Mouse (Mus musculus) liver (tissue): ENCODE measurements around the gene Gnpda2.

Experiments
- DNase-seq: peaks from one replicate; pipeline ENCODE4 v3.0.0-alpha.2; 2020; ENCODE audit warnings: mixed read lengths

Gene Gnpda2

DNA sequence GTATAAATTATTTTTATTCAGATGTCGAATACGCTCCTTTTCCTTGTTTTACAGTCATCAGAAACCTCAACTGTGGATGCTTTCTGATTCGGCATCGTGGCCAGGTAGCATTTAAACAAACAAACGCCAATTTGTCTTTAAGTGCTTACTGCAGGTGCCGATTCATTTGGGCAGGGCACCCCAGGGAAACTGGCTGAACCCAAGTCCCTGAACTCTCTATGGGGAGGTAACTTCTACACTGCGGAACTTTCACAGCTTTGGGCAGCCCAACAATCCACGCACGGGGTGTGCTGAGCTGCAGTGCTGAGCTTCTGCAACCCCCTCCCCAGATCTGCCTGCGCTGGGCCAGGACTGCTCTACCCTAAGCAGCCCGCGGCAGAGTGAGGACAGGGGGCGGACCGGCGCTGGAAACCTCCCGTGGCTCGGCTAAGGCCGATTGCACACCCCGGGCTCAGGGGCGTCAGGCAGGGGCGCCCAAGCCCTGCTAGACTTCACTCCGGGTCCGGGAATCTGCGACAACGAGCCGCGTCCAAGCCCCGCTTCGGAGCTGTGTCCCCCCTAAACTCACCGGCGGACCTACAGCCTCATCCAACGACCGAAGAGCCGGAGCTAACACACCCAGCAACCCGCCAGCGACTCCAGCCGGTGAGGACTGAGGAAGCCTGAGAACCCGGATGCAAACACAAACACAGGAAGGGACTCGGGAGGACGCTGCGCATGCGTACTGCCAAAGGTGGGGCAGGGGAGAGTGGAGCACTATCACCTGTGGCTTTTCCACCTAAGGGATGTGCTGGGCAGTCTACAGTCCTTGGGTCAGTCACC lies at the start of gene Gnpda2:
Gnpda2 (minus strand) TSS at position 701 of the 822 bp plus-strand sequence.
- DNase-seq, result peak; percentile 81

DNA sequence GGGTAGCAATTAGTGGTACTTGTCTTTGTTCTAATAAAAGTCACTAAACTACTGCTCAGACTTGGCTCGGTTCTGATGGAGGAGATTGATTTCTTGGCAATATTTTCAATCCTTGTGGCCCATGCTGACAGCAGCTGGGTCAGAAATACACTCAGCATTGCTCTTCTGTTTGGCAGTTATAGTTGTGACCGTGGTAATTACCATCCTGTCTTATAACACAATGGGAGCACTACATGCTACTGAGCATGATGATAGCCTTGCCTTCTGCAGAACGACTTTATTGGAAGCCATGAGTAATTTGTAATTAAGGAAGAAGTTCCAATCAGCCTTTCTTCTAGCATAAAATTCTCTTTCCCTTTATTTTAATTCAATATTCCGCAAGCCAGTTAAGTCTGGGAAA lies 42.6 kb upstream of the Gnpda2 start:
- DNase-seq, result no peak

DNA sequence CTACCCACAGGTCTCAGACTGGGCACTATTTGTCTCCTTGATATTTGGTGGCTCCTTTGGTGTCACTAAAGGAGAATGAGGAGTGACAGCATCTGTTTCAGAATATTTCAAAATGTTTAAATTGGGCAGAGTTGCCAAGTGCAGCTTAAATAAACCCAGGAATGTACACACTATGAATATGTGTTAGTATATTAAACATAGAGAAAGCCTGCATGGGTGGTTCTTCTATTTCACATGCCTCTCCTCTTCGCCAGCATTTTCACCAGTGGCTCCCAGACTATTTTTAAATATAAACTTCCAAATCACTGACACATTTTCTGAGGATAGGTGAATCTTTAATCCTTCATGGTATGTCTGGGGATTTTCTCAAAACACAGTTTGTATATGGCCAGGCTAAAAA lies 28.8 kb upstream of the Gnpda2 start:
- no peak for DNase-seq

DNA sequence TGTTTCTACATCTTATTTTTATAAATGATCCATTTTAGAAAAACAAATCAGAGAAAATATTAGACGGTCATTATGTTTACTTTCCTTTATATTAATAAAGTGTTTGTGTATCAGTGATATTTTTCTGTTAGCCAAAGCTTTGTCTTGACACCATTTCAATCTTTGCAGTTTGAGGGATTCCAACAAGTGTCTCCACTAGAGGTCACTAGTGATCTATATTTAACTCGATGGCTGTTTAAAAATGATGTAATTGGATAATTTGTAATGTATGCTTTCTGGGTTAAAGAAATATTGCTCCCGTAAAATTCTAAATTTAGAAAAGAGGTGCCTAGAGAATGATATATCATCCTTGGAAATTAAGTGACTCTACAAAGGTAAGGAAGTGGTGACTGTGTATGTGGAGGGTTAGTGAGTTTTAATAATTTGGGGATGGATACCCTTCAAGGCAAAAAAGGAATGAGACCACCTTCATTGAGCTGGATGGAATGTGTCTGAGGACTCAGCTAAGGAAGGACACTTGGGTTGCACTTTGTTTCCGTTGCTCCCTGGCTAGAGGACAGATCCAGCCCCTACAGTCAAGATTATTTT lies 21.2 kb upstream of the Gnpda2 start:
- no peak for DNase-seq

DNA sequence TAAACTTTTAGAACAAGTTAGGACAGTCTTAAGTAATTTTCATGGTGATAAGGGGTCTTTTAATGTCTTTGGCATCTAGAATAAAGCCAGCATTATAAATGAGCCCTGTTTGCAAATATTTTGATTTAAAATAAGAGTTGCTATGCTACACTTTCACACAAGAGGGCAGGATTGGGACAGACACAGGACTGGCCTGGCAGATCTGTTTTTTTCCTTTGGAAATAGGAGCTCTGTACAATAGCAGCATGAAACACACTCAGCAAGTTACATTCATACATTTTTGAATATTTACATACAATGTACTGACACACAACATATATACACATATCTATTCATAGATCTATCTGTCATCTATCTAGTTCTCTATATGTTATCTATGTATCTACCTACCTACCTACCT lies 8.9 kb upstream of the Gnpda2 start:
- DNase-seq, result no peak

DNA sequence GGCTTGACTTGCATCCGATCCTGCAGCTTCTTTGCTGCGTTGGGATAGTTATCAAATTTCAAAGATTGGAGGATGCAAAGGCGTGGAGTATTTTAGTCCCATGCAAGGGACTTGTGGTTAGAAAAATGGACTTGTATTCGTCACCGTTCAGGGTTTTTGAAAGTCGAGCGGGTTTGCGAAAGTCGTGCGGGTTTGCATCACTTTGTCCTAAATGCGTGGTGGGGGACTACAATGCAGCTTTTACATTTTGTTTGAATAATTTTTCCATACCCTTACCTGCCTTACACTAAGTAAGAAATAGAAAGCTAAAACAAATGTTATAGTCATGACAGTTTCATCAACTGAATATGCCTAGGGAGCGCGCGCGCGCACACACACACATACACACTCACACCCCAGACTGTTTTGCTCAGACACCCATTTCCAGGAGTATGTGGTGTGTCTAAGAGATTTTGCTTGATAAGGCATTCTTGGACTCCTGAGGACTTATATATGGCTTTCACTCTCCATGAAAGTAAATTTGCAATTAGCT lies 34.7 kb downstream of the Gnpda2 start:
- DNase-seq, result peak; percentile 51

DNA sequence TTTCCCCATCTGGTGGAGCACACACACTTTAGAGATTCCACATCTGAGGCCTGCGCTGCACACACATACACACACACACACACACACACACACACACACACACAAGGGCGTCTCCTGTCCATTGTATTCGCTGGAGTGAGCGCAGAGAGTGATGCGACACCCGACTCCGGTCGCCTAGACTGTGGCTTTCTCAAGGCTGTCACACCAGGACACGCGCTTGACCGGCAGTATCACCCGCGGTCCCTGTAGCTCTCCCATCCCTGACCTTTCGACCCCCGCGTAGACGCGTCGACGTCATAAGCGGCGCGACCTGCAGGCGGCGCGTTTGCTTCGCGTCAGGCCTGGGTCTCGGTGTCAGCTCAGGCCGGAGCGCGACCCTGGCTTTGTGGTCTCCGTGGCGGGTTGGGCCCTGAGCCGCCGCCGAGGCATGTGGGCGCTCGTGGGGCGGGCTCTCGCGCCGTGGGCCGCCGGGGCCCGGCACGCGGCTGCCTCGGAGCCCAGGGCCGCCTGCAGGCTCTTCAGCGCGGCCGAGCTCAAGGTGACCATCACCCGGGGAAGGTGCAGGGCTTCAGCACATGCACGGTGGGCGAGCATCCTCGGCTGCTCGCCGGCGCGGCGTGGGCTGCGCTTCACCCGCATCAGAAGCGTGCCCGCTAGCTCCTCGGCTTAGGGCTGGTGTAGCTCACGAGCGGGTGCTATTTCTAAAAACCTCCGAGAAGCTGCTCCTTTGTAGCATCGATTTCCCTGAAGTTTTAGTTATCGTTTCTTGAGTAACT lies 35.3 kb downstream of the Gnpda2 start, which contains the start of gene Guf1:
Guf1 (plus strand) TSS at position 296 of the 776 bp plus-strand sequence.
- peak; percentile 89 for DNase-seq

DNA sequence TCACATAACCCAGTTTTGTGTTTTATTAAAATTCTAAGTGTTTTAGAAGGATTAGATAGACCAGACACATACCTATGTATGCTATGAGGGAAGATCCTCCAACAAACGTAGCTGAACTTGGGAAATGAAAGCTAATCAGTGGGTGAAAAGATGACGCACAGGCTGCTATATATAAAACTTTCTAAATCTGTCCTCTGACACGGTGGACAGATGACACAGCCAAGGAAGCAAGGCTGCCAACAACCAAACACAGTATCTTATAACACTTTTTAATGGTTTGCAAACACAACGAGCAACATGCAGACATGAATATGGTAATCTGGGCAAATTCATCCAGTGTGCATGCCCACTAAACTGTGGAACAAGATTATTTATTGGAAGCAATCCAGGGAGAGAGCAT lies 49.7 kb downstream of the Gnpda2 start, which contains the start of gene Yipf7:
Yipf7 (minus strand) TSS at position 160 of the 400 bp plus-strand sequence.
- DNase-seq, result no peak

DNA sequence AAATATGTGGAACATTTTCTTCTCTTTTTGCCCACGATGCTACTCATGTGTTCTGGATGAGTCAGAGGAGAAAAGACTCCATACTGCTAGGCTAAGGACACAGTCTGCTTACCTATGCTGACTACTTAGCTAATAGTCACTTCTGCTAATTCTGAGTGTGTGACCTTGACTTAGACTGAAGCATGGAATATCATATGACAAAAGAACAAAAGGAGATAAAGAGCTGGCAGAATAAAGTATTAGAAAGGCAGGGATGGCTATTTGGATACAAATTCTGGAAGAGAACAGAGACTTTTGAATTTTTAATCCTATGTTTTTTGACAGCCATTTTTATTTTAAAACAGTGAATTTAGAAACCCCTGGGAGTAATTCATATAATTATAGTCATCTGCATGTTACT lies 50.5 kb downstream of the Gnpda2 start:
- no peak for DNase-seq

DNA sequence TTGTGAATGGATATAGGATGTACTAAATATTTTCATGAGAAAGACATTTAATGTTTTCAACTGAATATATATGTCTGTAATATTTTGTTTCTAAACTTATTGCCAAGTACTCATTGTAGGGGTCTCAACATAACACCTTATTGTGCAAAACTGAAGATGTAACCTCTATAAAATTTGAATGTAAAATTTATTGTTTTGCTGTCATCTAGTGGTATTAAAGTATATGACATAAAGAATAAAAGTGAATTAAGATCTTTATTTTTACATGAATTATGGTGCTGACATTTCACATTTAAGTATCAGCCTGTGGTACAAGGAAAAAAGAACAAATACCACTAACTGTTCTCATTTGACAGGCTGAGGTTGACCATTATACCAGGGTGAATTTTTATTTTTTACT lies 68.2 kb downstream of the Gnpda2 start:
- DNase-seq, result no peak
